Mouse (Mus musculus) T-helper 2 cell (primary cell): ENCODE measurements around the gene Cds2.

Experiments used
- in situ Hi-C: fragments of 300-600 bp; cut with MboI, MseI; formaldehyde crosslinking; loops from one replicate; pipeline ENCODE4 v1.15.1; 2025; ENCODE audit warnings: high pct_unique_total_duplicates

The Cds2 gene

DNA sequence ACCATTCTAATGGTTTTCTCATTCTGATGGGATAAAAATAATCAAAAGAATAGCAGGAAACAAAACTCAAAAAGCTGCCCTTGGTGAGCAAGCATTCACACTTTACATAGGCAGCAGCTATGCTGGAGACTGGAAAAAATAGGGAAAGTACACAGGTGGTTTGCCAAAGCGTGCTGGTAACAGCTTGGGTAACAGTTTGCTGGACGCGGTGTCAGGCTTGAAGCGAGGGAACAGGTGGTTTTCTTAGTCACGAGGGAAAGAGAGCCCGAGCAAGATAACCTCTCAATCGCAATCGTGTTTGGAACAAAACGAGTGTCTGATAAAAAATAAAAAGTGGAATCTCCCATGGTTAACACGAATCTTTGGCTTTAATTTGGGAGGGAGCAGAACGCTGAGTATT lies 80.9 kb downstream of the Cds2 start:
- in situ Hi-C loops, result no loop called here
